Mouse (Mus musculus): Measurements from ENCODE around the gene Cd69. TPM values are rescaled to one million over a fixed set of nuclear protein-coding genes. Genes with fewer than 3 reads are reported as not detected.

Cd69 gene
- polyA plus RNA-seq, 1 experiment = not detected

DNA sequence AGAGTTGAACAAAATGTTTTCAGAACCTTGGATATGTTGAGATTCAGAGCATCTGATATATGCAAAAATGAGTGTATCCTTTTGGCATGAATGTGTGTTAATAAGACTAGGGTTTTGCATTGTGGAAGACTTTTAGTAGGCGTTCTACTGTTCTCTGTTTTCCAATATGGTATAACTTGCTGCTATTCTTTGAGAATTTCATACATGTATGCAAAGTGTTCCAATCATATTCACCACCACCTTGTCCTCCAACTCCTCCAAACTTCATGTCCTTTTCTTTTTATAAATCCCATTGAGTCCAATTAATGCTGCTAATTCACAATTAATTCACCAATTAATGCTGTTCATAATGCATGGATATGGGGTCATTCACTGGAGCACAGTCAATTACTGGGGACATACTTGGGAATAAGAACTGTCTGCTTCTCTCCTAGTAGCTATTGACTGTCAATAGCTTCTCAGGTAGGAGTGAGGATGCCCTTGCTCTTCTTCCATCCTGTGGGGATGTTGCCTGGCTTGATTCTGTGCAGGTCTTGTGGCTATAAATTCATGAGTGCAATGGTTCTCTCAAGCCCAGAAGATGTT lies 8.7 kb downstream of the Cd69 start:
- no peak overlapping the region for H3K27ac ChIP-seq (replicated peaks; ENCODE audit: low read depth, low read length)
- no peaks in the 10 kb centered on the region for H3K4me1 ChIP-seq (ENCODE audit: control insufficient read depth, insufficient read depth, insufficient read length, low read length)
- H3K4me3 ChIP-seq (ENCODE audit: insufficient read depth, low read depth, low read length) = no peak overlapping the region

DNA sequence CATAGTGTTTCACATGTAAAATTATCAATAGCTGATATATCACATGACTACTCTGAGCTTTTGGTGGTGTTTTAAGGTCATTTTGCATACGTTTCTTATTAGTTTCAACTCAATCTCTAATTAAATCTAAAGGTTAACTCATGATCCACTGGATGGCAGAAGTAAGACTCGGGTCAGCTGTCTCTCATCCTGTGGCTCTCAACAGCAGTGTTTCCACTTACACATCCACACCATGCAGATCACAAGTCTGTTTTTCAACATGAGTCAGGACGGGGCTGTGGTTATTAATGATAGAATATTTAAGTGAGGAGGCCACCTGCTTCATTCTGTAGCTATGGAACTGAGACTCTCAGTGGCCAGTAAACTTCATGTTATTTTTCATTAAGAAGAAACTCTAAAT lies 9.4 kb downstream of the Cd69 start:
- H3K4me1 ChIP-seq (ENCODE audit: control insufficient read depth, insufficient read depth, insufficient read length, low read length) = no peaks in the 10 kb centered on the region
- H3K4me3 ChIP-seq (ENCODE audit: insufficient read depth, low read depth, low read length) = no peak overlapping the region
- no peak overlapping the region for H3K27ac ChIP-seq (replicated peaks; ENCODE audit: low read depth, low read length)

DNA sequence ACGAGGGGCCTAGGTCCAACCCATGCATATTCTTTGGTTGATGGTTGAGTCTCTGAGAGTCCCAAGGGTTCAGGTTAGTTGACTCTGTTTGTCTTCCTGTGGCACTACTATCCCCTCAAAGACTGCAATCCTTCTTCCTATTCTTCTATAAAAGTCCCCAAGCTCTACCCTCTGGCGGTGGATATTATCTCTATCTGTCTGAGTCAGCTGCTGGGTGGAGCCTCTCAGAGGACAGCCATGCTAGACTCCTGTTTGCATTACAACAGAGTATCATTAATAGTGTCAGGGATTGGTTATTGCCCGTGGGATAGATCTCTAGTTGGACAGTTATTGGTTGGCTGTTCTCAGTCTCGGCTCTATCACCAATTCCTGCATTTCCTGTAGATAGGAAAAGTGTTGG lies 14.3 kb downstream of the Cd69 start:
- Histone ChIP-seq H3K4me3 (ENCODE audit: insufficient read depth, low read depth, low read length) (no peak overlapping the region), H3K4me1 (ENCODE audit: control insufficient read depth, insufficient read depth, insufficient read length, low read length) (no peaks in the 10 kb centered on the region), H3K27ac (replicated peaks; ENCODE audit: low read depth, low read length) (no peak overlapping the region)

GRCm38 (mm10) chr6:129260034-129260433 lies 15.2 kb downstream of the Cd69 start:
- Histone ChIP-seq H3K4me3 (ENCODE audit: insufficient read depth, low read depth, low read length) (no peak overlapping the region), H3K4me1 (ENCODE audit: control insufficient read depth, insufficient read depth, insufficient read length, low read length) (no peaks in the 10 kb centered on the region), H3K27ac (replicated peaks; ENCODE audit: low read depth, low read length) (no peak overlapping the region)

GRCm38 (mm10) chr6:129256018-129256417 lies 19.2 kb downstream of the Cd69 start:
- Histone ChIP-seq H3K4me3 (ENCODE audit: insufficient read depth, low read depth, low read length) (no peak overlapping the region), H3K27ac (replicated peaks; ENCODE audit: low read depth, low read length) (no peak overlapping the region), H3K4me1 (ENCODE audit: control insufficient read depth, insufficient read depth, insufficient read length, low read length) (no peaks in the 10 kb centered on the region)

DNA sequence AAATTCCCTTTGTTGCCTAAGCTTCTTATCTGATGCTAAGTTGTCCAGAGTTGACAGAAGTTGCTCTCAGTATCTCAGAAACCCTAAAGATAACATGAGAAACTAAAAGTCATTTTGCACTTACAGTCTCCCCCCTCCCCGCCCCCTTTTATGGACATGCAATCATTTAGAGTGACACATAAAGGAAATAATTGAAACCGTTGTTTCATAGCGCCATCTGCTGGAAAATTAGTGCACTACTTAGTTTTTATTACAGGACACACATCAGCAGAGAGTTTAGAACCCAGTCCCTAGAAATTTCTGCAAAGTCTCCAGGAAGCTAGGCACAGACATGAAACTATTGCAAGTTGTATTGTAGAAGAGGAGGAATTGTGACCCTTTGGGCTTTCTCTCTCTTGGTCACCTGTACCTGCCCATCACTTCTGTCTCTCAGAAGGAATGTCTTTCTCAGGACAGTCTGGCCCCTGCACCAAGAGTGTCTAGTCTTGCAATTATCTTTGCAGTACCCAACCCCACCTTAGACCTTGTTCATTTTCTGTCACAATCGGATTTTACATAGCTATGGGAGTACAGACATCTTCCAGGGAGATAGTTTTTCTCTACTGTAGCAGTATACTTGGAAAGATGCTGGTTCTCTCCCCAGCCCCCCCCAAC lies 20.2 kb downstream of the Cd69 start:
- no peaks in the 10 kb centered on the region for H3K4me1 ChIP-seq (ENCODE audit: control insufficient read depth, insufficient read depth, insufficient read length, low read length)
- no peak overlapping the region for H3K27ac ChIP-seq (replicated peaks; ENCODE audit: low read depth, low read length)
- no peak overlapping the region for H3K4me3 ChIP-seq (ENCODE audit: insufficient read depth, low read depth, low read length)

GRCm38 (mm10) chr6:129254314-129254713 lies 20.9 kb downstream of the Cd69 start:
- Histone ChIP-seq H3K4me1 (ENCODE audit: control insufficient read depth, insufficient read depth, insufficient read length, low read length) (no peaks in the 10 kb centered on the region), H3K4me3 (ENCODE audit: insufficient read depth, low read depth, low read length) (no peak overlapping the region), H3K27ac (replicated peaks; ENCODE audit: low read depth, low read length) (no peak overlapping the region)

- Histone ChIP-seq H3K27ac (replicated peaks; ENCODE audit: low read depth, low read length) (no peak overlapping the region), H3K4me1 (ENCODE audit: control insufficient read depth, insufficient read depth, insufficient read length, low read length) (no peaks in the 10 kb centered on the region), H3K4me3 (ENCODE audit: insufficient read depth, low read depth, low read length) (no peak overlapping the region)
Measured at GRCm38 (mm10) chr6:129248243-129248642, 27.0 kb downstream of the Cd69 start.

DNA sequence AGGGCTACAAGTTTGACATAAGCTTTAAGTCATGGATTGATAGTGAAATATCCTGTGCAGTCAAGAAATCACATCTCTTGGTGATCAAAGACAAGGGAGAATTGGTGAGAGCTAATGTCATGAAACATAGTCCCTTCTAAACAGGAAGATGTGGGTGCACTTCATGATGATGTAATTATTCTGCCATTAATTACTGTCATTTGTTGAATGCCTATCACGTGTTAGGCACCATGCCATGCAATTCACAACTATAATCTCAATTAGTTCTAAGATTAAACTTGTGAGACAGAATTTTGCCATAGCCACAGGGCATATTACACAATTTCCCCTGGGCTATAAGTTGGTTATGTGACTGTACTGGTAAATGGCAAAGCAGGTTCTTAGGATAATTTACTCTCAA lies 28.2 kb downstream of the Cd69 start:
- Histone ChIP-seq H3K4me3 (ENCODE audit: insufficient read depth, low read depth, low read length) (no peak overlapping the region), H3K4me1 (ENCODE audit: control insufficient read depth, insufficient read depth, insufficient read length, low read length) (no peaks in the 10 kb centered on the region), H3K27ac (replicated peaks; ENCODE audit: low read depth, low read length) (no peak overlapping the region)

DNA sequence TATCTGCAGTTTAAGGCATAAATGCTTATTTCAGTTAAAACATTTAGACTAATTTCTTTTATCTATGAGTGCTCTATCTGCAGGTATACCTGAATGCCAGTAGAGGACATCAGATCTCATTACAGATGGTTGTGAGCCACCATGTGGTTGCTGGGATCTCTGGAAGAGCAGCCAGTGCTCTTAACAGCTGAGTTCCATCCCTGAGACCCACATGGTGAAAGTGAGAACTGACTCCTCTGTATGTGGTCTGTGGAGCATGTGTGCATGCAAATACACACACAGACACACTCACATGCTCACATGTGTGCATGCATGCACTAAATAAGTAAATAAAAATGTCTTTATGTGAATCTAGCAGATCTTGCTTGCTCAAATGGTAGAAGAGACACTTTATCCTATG lies 29.4 kb downstream of the Cd69 start:
- no peaks in the 10 kb centered on the region for H3K4me1 ChIP-seq (ENCODE audit: control insufficient read depth, insufficient read depth, insufficient read length, low read length)
- H3K27ac ChIP-seq (replicated peaks; ENCODE audit: low read depth, low read length) = no peak overlapping the region
- no peak overlapping the region for H3K4me3 ChIP-seq (ENCODE audit: insufficient read depth, low read depth, low read length)

DNA sequence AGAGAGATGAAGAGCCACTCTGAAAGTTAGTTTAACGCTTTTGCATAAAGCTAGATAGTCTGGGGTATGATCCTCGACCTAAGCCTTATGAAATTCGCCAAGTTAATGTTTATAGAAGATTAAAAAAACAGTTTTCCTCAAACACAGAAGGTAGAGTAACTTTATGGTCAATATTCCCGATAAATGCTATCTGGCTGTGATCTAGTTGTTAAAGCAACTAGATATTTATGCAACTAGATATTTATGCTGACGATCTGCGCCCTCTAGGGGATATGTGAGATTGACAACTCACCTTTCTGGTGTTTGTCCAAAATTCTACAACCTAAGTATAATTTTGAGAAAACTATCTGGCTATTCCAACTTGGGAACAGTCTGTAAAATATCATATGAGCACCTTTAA lies 33.3 kb downstream of the Cd69 start:
- no peak overlapping the region for H3K27ac ChIP-seq (replicated peaks; ENCODE audit: low read depth, low read length)
- H3K4me1 ChIP-seq (ENCODE audit: control insufficient read depth, insufficient read depth, insufficient read length, low read length) = no peaks in the 10 kb centered on the region
- H3K4me3 ChIP-seq (ENCODE audit: insufficient read depth, low read depth, low read length) = no peak overlapping the region

- Histone ChIP-seq H3K4me1 (ENCODE audit: control insufficient read depth, insufficient read depth, insufficient read length, low read length) (no peaks in the 10 kb centered on the region), H3K4me3 (ENCODE audit: insufficient read depth, low read depth, low read length) (no peak overlapping the region), H3K27ac (replicated peaks; ENCODE audit: low read depth, low read length) (no peak overlapping the region)
Measured at GRCm38 (mm10) chr6:129241471-129241870, 33.8 kb downstream of the Cd69 start.

- peaks cover 13% of the 10 kb centered on the region for H3K4me1 ChIP-seq (ENCODE audit: control insufficient read depth, insufficient read depth, insufficient read length, low read length)
- H3K4me3 ChIP-seq (ENCODE audit: insufficient read depth, low read depth, low read length) = no peak overlapping the region
- H3K27ac ChIP-seq (replicated peaks; ENCODE audit: low read depth, low read length) = no peak overlapping the region
Measured at GRCm38 (mm10) chr6:129239564-129240248, 35.5 kb downstream of the Cd69 start.

- peak overlapping the region; percentile 91 for H3K4me3 ChIP-seq (ENCODE audit: insufficient read depth, low read depth, low read length)
- peaks cover 22% of the 10 kb centered on the region for H3K4me1 ChIP-seq (ENCODE audit: control insufficient read depth, insufficient read depth, insufficient read length, low read length)
- H3K27ac ChIP-seq (replicated peaks; ENCODE audit: low read depth, low read length) = peak overlapping the region; percentile 98
Measured at GRCm38 (mm10) chr6:129238275-129239038, 36.8 kb downstream of the Cd69 start.

Data from brown adipose tissue, adult 24 weeks (tissue).